Mouse (Mus musculus) CH12.LX (cell line): ENCODE measurements around the gene Usp36. TPM values are rescaled to one million over a fixed set of nuclear protein-coding genes. Genes with fewer than 3 reads are reported as not detected.

Source experiments
- DNase-seq: peaks from one replicate; pipeline ENCODE4 v3.0.0-alpha.2; 2013; ENCODE audit errors: extremely low read depth
- H3K27ac ChIP-seq: 2 replicates; pipeline ENCODE4 v1.5.1; 2012; ENCODE audit warnings: low read depth, mild to moderate bottlenecking, control low read depth, moderate library complexity; ENCODE audit not compliant: insufficient read depth
- H3K27me3 ChIP-seq: replicated peaks from 2 replicates; pipeline ENCODE3; 2012; ENCODE audit warnings: inconsistent platforms
- H3K36me3 ChIP-seq, 2 experiments: replicated peaks in 1 of 2; 2 replicates each; pipeline versions ENCODE3 to v1.6.1; 2012; ENCODE audit warnings: inconsistent platforms in 1 of 2, low read length in 1 of 2, mild to moderate bottlenecking in 1 of 2, mixed read lengths in 1 of 2, moderate library complexity in 1 of 2; ENCODE audit not compliant: control insufficient read depth in 1 of 2, insufficient read depth in 1 of 2
- H3K4me1 ChIP-seq, 2 experiments: 2 replicates each; pipeline ENCODE4 v1.6.1; 2012; ENCODE audit warnings: inconsistent platforms in 1 of 2, moderate library complexity in 1 of 2; ENCODE audit not compliant: insufficient read depth in 2 of 2, control insufficient read depth in 1 of 2
- H3K4me2 ChIP-seq: 2 replicates; pipeline ENCODE4 v1.6.1; 2012; ENCODE audit warnings: low read depth, mild to moderate bottlenecking, control low read depth; ENCODE audit not compliant: poor library complexity, insufficient read depth, severe bottlenecking
- H3K4me3 ChIP-seq, 3 experiments: fragments of 150-350 bp in 1 of 3; sonication (generic) in 1 of 3; replicated peaks in 1 of 3; 2 replicates each; pipeline versions ENCODE3 to v1.5.1; 2011 to 2012; ENCODE audit warnings: low read depth in 2 of 3, low read length in 2 of 3, mild to moderate bottlenecking in 2 of 3, moderate library complexity in 2 of 3, control low read depth in 1 of 3, improper control_type of control experiment in 1 of 3, inconsistent platforms in 1 of 3, mixed read lengths in 1 of 3; ENCODE audit not compliant: poor library complexity in 1 of 3
- H3K79me2 ChIP-seq: replicated peaks from 2 replicates; pipeline ENCODE4 v1.6.1; 2012; ENCODE audit warnings: mild to moderate bottlenecking, moderate library complexity; ENCODE audit not compliant: control insufficient read depth, poor library complexity, insufficient read depth, severe bottlenecking; ENCODE audit errors: extremely low read depth
- H3K9ac ChIP-seq: 2 replicates; pipeline ENCODE4 v1.6.1; 2012; ENCODE audit warnings: low read depth, mild to moderate bottlenecking, control low read depth, moderate library complexity; ENCODE audit not compliant: insufficient read depth
- H3K9me3 ChIP-seq: replicated peaks from 2 replicates; pipeline ENCODE3; 2012; ENCODE audit warnings: low read length, inconsistent platforms, mixed read lengths
- CHD1 ChIP-seq: IDR thresholded peaks from 2 replicates; pipeline ENCODE4 v1.6.1; 2012; ENCODE audit warnings: low read depth, low read length, improper control_type of control experiment, inconsistent platforms
- E2F4 ChIP-seq: IDR thresholded peaks from 2 replicates; pipeline ENCODE4 v1.6.1; 2011; ENCODE audit warnings: low read depth, low read length, improper control_type of control experiment; ENCODE audit not compliant: insufficient replicate concordance
- ETS1 ChIP-seq: conservative IDR thresholded peaks from 2 replicates; pipeline ENCODE4 v1.6.1; 2012; ENCODE audit warnings: low read depth, mild to moderate bottlenecking, inconsistent platforms, low read length, improper control_type of control experiment, moderate library complexity
- GABPA ChIP-seq: IDR thresholded peaks from 2 replicates; pipeline ENCODE4 v1.6.1; 2012; ENCODE audit warnings: low read depth, low read length, improper control_type of control experiment, inconsistent platforms; ENCODE audit not compliant: insufficient replicate concordance
- IRF4 ChIP-seq: IDR thresholded peaks from 2 replicates; pipeline ENCODE4 v1.6.1; 2014; ENCODE audit warnings: low read depth, mild to moderate bottlenecking, inconsistent platforms, low read length, improper control_type of control experiment
- JUN ChIP-seq: IDR thresholded peaks from 2 replicates; pipeline ENCODE4 v1.6.1; 2011; ENCODE audit warnings: low read depth, mild to moderate bottlenecking, low read length, improper control_type of control experiment, moderate library complexity; ENCODE audit not compliant: insufficient read depth
- KAT2A ChIP-seq: IDR thresholded peaks from 2 replicates; pipeline ENCODE4 v1.6.1; 2012; ENCODE audit warnings: low read length, improper control_type of control experiment, inconsistent platforms; ENCODE audit not compliant: insufficient replicate concordance
- MAFK ChIP-seq: IDR thresholded peaks from 2 replicates; pipeline ENCODE4 v1.6.1; 2011; ENCODE audit warnings: low read length, improper control_type of control experiment; ENCODE audit not compliant: insufficient replicate concordance
- MAZ ChIP-seq: IDR thresholded peaks from 2 replicates; pipeline ENCODE4 v1.6.1; 2012; ENCODE audit warnings: low read depth, mild to moderate bottlenecking, inconsistent platforms, low read length, improper control_type of control experiment, moderate library complexity
- MXI1 ChIP-seq: IDR thresholded peaks from 2 replicates; pipeline ENCODE4 v1.6.1; 2011; ENCODE audit warnings: mild to moderate bottlenecking, low read depth, low read length, improper control_type of control experiment
- MYC ChIP-seq: IDR thresholded peaks from 2 replicates; pipeline ENCODE4 v1.6.1; 2011; ENCODE audit warnings: low read depth, mild to moderate bottlenecking, improper control_type of control experiment, low read length
- NELFE ChIP-seq: IDR thresholded peaks from 2 replicates; pipeline ENCODE4 v1.6.1; 2011; ENCODE audit warnings: low read depth, low read length, improper control_type of control experiment
- PAX5 ChIP-seq: IDR thresholded peaks from 2 replicates; pipeline ENCODE4 v1.6.1; 2012; ENCODE audit warnings: low read length, inconsistent platforms, mixed read lengths
- POLR2A ChIP-seq: IDR thresholded peaks from 2 replicates; pipeline ENCODE4 v1.6.1; 2011; ENCODE audit warnings: low read depth, mild to moderate bottlenecking, improper control_type of control experiment, low read length
- RCOR1 ChIP-seq: conservative IDR thresholded peaks from 2 replicates; pipeline ENCODE4 v1.6.1; 2012; ENCODE audit warnings: low read depth, mild to moderate bottlenecking, inconsistent platforms, low read length, improper control_type of control experiment
- SIN3A ChIP-seq: IDR thresholded peaks from 2 replicates; pipeline ENCODE4 v1.6.1; 2012; ENCODE audit warnings: low read length, improper control_type of control experiment, inconsistent platforms
- SMC3 ChIP-seq: IDR thresholded peaks from 2 replicates; pipeline ENCODE4 v1.6.1; 2011; ENCODE audit warnings: low read depth, low read length, improper control_type of control experiment
- TBP ChIP-seq: conservative IDR thresholded peaks from 2 replicates; pipeline ENCODE4 v1.6.1; 2011; ENCODE audit warnings: low read depth, low read length, improper control_type of control experiment
- TCF12 ChIP-seq: IDR thresholded peaks from 2 replicates; pipeline ENCODE4 v1.6.1; 2014; ENCODE audit warnings: low read depth, mild to moderate bottlenecking, inconsistent platforms, low read length, improper control_type of control experiment
- USF1 ChIP-seq: IDR thresholded peaks from 2 replicates; pipeline ENCODE4 v1.6.1; 2014; ENCODE audit warnings: low read depth, mild to moderate bottlenecking, inconsistent platforms, low read length, improper control_type of control experiment
- USF2 ChIP-seq: conservative IDR thresholded peaks from 2 replicates; pipeline ENCODE4 v1.6.1; 2011; ENCODE audit warnings: low read depth, low read length, improper control_type of control experiment
- ZC3H11A ChIP-seq: IDR thresholded peaks from 2 replicates; pipeline ENCODE4 v1.6.1; 2012; ENCODE audit warnings: low read depth, mild to moderate bottlenecking, inconsistent platforms, low read length, improper control_type of control experiment
- ZKSCAN1 ChIP-seq: IDR thresholded peaks from 2 replicates; pipeline ENCODE4 v1.6.1; 2012; ENCODE audit warnings: low read depth, inconsistent platforms, low read length, improper control_type of control experiment, borderline replicate concordance
- ZMIZ1 ChIP-seq: IDR thresholded peaks from 2 replicates; pipeline ENCODE4 v1.6.1; 2012; ENCODE audit warnings: low read depth, mild to moderate bottlenecking, inconsistent platforms, low read length, improper control_type of control experiment
- dilution Hi-C: fragments of 300-500 bp; cut with MboI; formaldehyde crosslinking; loops from 2 replicates; pipeline ENCODE4 v1.14.3; 2020; ENCODE audit warnings: low sequenced_read_pairs; ENCODE audit not compliant: extremely low pct_unique_long_range_greater_than_20kb, extremely low pct_ligation_motif_present
- in situ Hi-C: fragments of 300-500 bp; cut with MboI; formaldehyde crosslinking; loops from 3 replicates; pipeline ENCODE4 v1.14.3; 2019; ENCODE audit warnings: low sequenced_read_pairs, low pct_ligation_motif_present, low pct_unique_long_range_greater_than_20kb, mixed read lengths
- polyA plus RNA-seq: library from polyadenylated mRNA; unstranded; fragments of >175 nt; gene quantifications from 2 replicates; pipeline ENCODE4 v1.2.1, GENCODE M21; 2012; ENCODE audit warnings: low read depth; ENCODE audit not compliant: insufficient read length
- total RNA-seq, 2 experiments: library from RNA; depleted of rRNA; stranded (reverse); fragments of 300-350 nt in 1 of 2; fragments of >200 nt in 1 of 2; gene quantifications; 2 replicates each; pipeline ENCODE4 v1.2.3; 2012 to 2014

The Usp36 gene
- total and polyA plus RNA-seq, 3 experiments, result 10.7 to 42.6 (median 19.5) TPM

DNA sequence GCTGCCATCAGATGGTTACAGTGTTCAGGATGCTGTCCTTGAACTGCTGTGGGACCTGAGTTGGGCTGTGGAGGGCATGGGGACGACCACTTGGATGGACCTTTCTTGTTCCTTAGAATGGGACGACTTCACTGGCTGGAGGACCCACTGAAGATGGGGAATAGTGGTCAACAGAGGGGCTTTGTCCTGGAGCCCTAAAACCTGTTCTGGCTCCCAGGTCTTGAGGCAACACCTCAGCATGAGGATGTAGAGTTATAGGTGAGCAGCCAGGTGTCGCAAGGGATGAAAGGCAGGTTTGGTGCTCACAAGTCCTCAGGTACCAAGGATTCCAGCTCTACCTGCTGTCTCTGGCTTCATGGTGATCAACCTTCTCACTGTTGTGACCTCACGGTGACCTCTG, 36.4 kb upstream of the Usp36 start:
- Histone ChIP-seq H3K36me3 (no peaks in the 10 kb centered on the region), H3K4me2 (no peak overlapping the region), H3K9me3 (peaks cover 6% of the 10 kb centered on the region), H3K27me3 (peaks cover 83% of the 10 kb centered on the region), H3K4me1 (no peaks in the 10 kb centered on the region), H3K9ac (no peak overlapping the region), H3K79me2 (no peaks in the 10 kb centered on the region), H3K4me3 (no peak overlapping the region), H3K27ac (no peak overlapping the region)
- TF ChIP-seq CHD1 (no peak), SIN3A (no peak), SMC3 (no peak), NELFE (no peak), MAZ (no peak)
- DNase-seq, result no peak
- in situ Hi-C loops (loop anchor here (5.0 kb wide), 1 partner anchor 51 kb away; no protein-coding TSS in a partner anchor), dilution Hi-C loops (no loop called here)

GRCm38 (mm10) chr11:118324541-118324940, 34.5 kb upstream of the Usp36 start:
- DNase-seq, result no peak
- TF ChIP-seq ZKSCAN1 (no peak), IRF4 (no peak), PAX5 (no peak), E2F4 (no peak), KAT2A (no peak), MXI1 (no peak), GABPA (no peak), USF1 (no peak), ZC3H11A (no peak), ETS1 (no peak)
- TF ChIP-seq, all 38 proteins: peak for 0
- H3K36me3 ChIP-seq, result no peaks in the 10 kb centered on the region
- H3K9ac ChIP-seq, result no peak overlapping the region
- H3K27me3 ChIP-seq, result peaks cover 81% of the 10 kb centered on the region
- no peak overlapping the region for H3K4me2 ChIP-seq
- H3K4me1 ChIP-seq, result no peaks in the 10 kb centered on the region
- dilution Hi-C loops, result no loop called here
- H3K27ac ChIP-seq, result no peak overlapping the region
- H3K79me2 ChIP-seq, result no peaks in the 10 kb centered on the region
- peaks cover 5% of the 10 kb centered on the region for H3K9me3 ChIP-seq
- H3K4me3 ChIP-seq, result no peak overlapping the region
- in situ Hi-C loops, result no loop called here

- Histone ChIP-seq H3K36me3 (no peaks in the 10 kb centered on the region), H3K4me2 (no peak overlapping the region)
- no peak for TF ChIP-seq JUN
- no peak for TF ChIP-seq MAZ
- no peak for TF ChIP-seq TCF12
- no peak for TF ChIP-seq ZC3H11A
- no peak for TF ChIP-seq IRF4
- TF ChIP-seq RCOR1, result no peak
- TF ChIP-seq SIN3A, result no peak
- TF ChIP-seq ETS1, result no peak
- no peak for TF ChIP-seq POLR2A
- no peak for TF ChIP-seq MAFK
- TF ChIP-seq ZMIZ1, result no peak
- TF ChIP-seq PAX5, result no peak
- no peak for TF ChIP-seq USF2
- TF ChIP-seq TBP, result no peak
- no peak for TF ChIP-seq MYC
- TF ChIP-seq, all 38 proteins: peak for 0
- no peak overlapping the region for H3K4me3 ChIP-seq
- peaks cover 3% of the 10 kb centered on the region for H3K9me3 ChIP-seq
- H3K4me1 ChIP-seq, result no peaks in the 10 kb centered on the region
- H3K27me3 ChIP-seq, result peaks cover 86% of the 10 kb centered on the region
- H3K27ac ChIP-seq, result no peak overlapping the region
- dilution Hi-C loops, result no loop called here
- in situ Hi-C loops, result no loop called here
- H3K9ac ChIP-seq, result no peak overlapping the region
- DNase-seq, result no peak
- no peaks in the 10 kb centered on the region for H3K79me2 ChIP-seq
Observed at GRCm38 (mm10) chr11:118323974-118324373, 33.9 kb upstream of the Usp36 start.
